Mouse (Mus musculus): ENCODE results near the gene Camta1.

- TF ChIP-seq GATA1 (IDR thresholded peaks at IDR 0.05; ENCODE audit: borderline replicate concordance, low read length) (no peak), FLI1 (IDR thresholded peaks at IDR 0.05; ENCODE audit: low read length) (no peak)
These were observed 220.7 kb downstream of the Camta1 start for GRCm38 (mm10) chr4:151640971-151641370.
